Mouse (Mus musculus): ENCODE results near the gene Rev3l. TPM values are rescaled to one million over a fixed set of nuclear protein-coding genes. Genes with fewer than 3 reads are reported as not detected.

Rev3l gene
- polyA plus RNA-seq, 1 experiment: 60.1 TPM

GRCm38 (mm10) chr10:39773940-39774726, 42.2 kb downstream of the Rev3l start:
- WGBS: 74% methylated on average over 9 of the region's 9 CpGs
- H3K4me1 ChIP-seq (ENCODE audit: control insufficient read depth, insufficient read depth, low read length): peaks cover 7% of the 10 kb centered on the region
- TF ChIP-seq POLR2A (IDR thresholded peaks at IDR 0.05; ENCODE audit: insufficient read depth, low read depth, low read length) (no peak), CTCF (IDR thresholded peaks at IDR 0.05; ENCODE audit: insufficient read depth, low read depth, low read length) (no peak)
- no peak overlapping the region for H3K27ac ChIP-seq (ENCODE audit: insufficient read depth, low read depth, low read length)
- H3K4me3 ChIP-seq (ENCODE audit: insufficient read depth, low read depth, low read length): no peak overlapping the region

GRCm38 (mm10) chr10:39776927-39777326, 45.0 kb downstream of the Rev3l start:
- TF ChIP-seq CTCF (IDR thresholded peaks at IDR 0.05; ENCODE audit: insufficient read depth, low read depth, low read length): no peak
- 89% methylated on average over 3 of the region's 3 CpGs for WGBS

GRCm38 (mm10) chr10:39778305-39778704, 46.4 kb downstream of the Rev3l start:
- peaks cover 5% of the 10 kb centered on the region for H3K4me1 ChIP-seq (ENCODE audit: control insufficient read depth, insufficient read depth, low read length)
- 45% methylated on average over 4 of the region's 4 CpGs for WGBS
- no peak overlapping the region for H3K27ac ChIP-seq (ENCODE audit: insufficient read depth, low read depth, low read length)
- TF ChIP-seq POLR2A (IDR thresholded peaks at IDR 0.05; ENCODE audit: insufficient read depth, low read depth, low read length) (no peak), CTCF (IDR thresholded peaks at IDR 0.05; ENCODE audit: insufficient read depth, low read depth, low read length) (no peak)
- H3K4me3 ChIP-seq (ENCODE audit: insufficient read depth, low read depth, low read length): no peak overlapping the region

More at GRCm38 (mm10) chr10:39776927-39777326, 45.0 kb downstream of the Rev3l start:
- Histone ChIP-seq H3K4me1 (ENCODE audit: control insufficient read depth, insufficient read depth, low read length) (peaks cover 7% of the 10 kb centered on the region), H3K4me3 (ENCODE audit: insufficient read depth, low read depth, low read length) (no peak overlapping the region), H3K27ac (ENCODE audit: insufficient read depth, low read depth, low read length) (no peak overlapping the region)

- no peak for TF ChIP-seq CTCF (IDR thresholded peaks at IDR 0.05; ENCODE audit: insufficient read depth, low read depth, low read length)
- no peak for TF ChIP-seq POLR2A (IDR thresholded peaks at IDR 0.05; ENCODE audit: insufficient read depth, low read depth, low read length)
- 70% methylated on average over 3 of the region's 3 CpGs for WGBS
- Histone ChIP-seq H3K27ac (ENCODE audit: insufficient read depth, low read depth, low read length) (no peak overlapping the region), H3K4me3 (ENCODE audit: insufficient read depth, low read depth, low read length) (no peak overlapping the region), H3K4me1 (ENCODE audit: control insufficient read depth, insufficient read depth, low read length) (no peaks in the 10 kb centered on the region)
Observed at GRCm38 (mm10) chr10:39785241-39785640, 53.3 kb downstream of the Rev3l start.

- H3K4me3 ChIP-seq (ENCODE audit: insufficient read depth, low read depth, low read length): no peak overlapping the region
- H3K27ac ChIP-seq (ENCODE audit: insufficient read depth, low read depth, low read length): no peak overlapping the region
- H3K4me1 ChIP-seq (ENCODE audit: control insufficient read depth, insufficient read depth, low read length): 0 out of 2 replicates have a peak, but pooled peaks cover 2% of the 10 kb centered on the region
- no peak for TF ChIP-seq CTCF (IDR thresholded peaks at IDR 0.05; ENCODE audit: insufficient read depth, low read depth, low read length)
- no peak for TF ChIP-seq POLR2A (IDR thresholded peaks at IDR 0.05; ENCODE audit: insufficient read depth, low read depth, low read length)
- WGBS: 92% methylated on average over 1 of the region's 1 CpGs
Observed at GRCm38 (mm10) chr10:39793295-39793694, 61.4 kb downstream of the Rev3l start.

GRCm38 (mm10) chr10:39811507-39811906, 79.6 kb downstream of the Rev3l start:
- H3K4me1 ChIP-seq (ENCODE audit: control insufficient read depth, insufficient read depth, low read length): no peaks in the 10 kb centered on the region
- H3K4me3 ChIP-seq (ENCODE audit: insufficient read depth, low read depth, low read length): no peak overlapping the region
- WGBS: 70% methylated on average over 3 of the region's 3 CpGs
- TF ChIP-seq CTCF (IDR thresholded peaks at IDR 0.05; ENCODE audit: insufficient read depth, low read depth, low read length) (no peak), POLR2A (IDR thresholded peaks at IDR 0.05; ENCODE audit: insufficient read depth, low read depth, low read length) (no peak)
- H3K27ac ChIP-seq (ENCODE audit: insufficient read depth, low read depth, low read length): no peak overlapping the region

- Histone ChIP-seq H3K27ac (ENCODE audit: insufficient read depth, low read depth, low read length) (no peak overlapping the region), H3K4me1 (ENCODE audit: control insufficient read depth, insufficient read depth, low read length) (no peaks in the 10 kb centered on the region), H3K4me3 (ENCODE audit: insufficient read depth, low read depth, low read length) (no peak overlapping the region)
- WGBS: 69% methylated on average over 1 of the region's 1 CpGs
- TF ChIP-seq POLR2A (IDR thresholded peaks at IDR 0.05; ENCODE audit: insufficient read depth, low read depth, low read length) (no peak), CTCF (IDR thresholded peaks at IDR 0.05; ENCODE audit: insufficient read depth, low read depth, low read length) (no peak)
Observed at GRCm38 (mm10) chr10:39842621-39843020, 110.7 kb downstream of the Rev3l start.

GRCm38 (mm10) chr10:39865509-39865908, 133.6 kb downstream of the Rev3l start:
- WGBS: 91% methylated on average over 2 of the region's 2 CpGs
- no peak overlapping the region for H3K4me3 ChIP-seq (ENCODE audit: insufficient read depth, low read depth, low read length)
- TF ChIP-seq POLR2A (IDR thresholded peaks at IDR 0.05; ENCODE audit: insufficient read depth, low read depth, low read length): no peak
- TF ChIP-seq CTCF (IDR thresholded peaks at IDR 0.05; ENCODE audit: insufficient read depth, low read depth, low read length): no peak
- H3K4me1 ChIP-seq (ENCODE audit: control insufficient read depth, insufficient read depth, low read length): peaks cover 3% of the 10 kb centered on the region
- no peak overlapping the region for H3K27ac ChIP-seq (ENCODE audit: insufficient read depth, low read depth, low read length)

GRCm38 (mm10) chr10:39888621-39889020, 156.7 kb downstream of the Rev3l start:
- TF ChIP-seq POLR2A (IDR thresholded peaks at IDR 0.05; ENCODE audit: insufficient read depth, low read depth, low read length) (no peak), CTCF (IDR thresholded peaks at IDR 0.05; ENCODE audit: insufficient read depth, low read depth, low read length) (no peak)
- H3K27ac ChIP-seq (ENCODE audit: insufficient read depth, low read depth, low read length): no peak overlapping the region
- WGBS: 70% methylated on average over 3 of the region's 3 CpGs
- H3K4me3 ChIP-seq (ENCODE audit: insufficient read depth, low read depth, low read length): no peak overlapping the region
- no peaks in the 10 kb centered on the region for H3K4me1 ChIP-seq (ENCODE audit: control insufficient read depth, insufficient read depth, low read length)
